In the genomic region with DNA sequence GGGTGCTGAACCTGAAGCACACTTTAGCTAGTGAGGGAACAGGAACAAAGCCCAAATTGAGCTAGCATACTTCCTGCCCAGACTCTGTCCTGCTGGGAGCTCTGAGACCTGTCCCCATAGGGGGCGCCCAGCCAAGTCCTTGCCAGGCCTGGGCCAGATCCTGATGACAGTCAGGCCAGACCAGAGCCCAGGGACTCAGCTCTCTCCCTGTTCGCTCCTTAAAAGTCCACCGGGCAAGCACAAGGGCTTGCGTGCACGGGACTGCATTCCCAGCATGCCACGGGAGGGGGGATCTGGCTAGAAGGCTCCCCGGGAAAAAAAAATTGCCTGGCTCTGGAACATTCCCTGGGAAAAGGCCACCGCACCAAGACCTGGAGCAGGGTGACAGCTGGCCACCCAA, we compare ENCODE assay signal across 10 mouse cellular contexts. TPM values are rescaled to one million over a fixed set of nuclear protein-coding genes. Genes with fewer than 3 reads are reported as not detected.
DNase-seq lines count a peak whose midpoint lies in the region; ATAC-seq and TF ChIP-seq lines count a peak whose summit lies in the region.
"Had no signal": no experiment of that assay in that cellular context is flagged by ENCODE, and none has a peak within 500 bp of the region (broad histone marks: within the 10 kb centered on the region; RNA-seq: fewer than 3 reads in every experiment).

No protein-coding gene starts in this region.

- TF ChIP-seq POLR2A in thymus, adult 2 months (IDR thresholded peaks at IDR 0.05; ENCODE audit: control insufficient read depth, extremely low read depth, insufficient read depth, low read length, poor library complexity) = no peak

- no peaks in the 10 kb centered on the region for H3K27me3 ChIP-seq in embryonic facial prominence, embryonic 13.5 days
- no peaks in the 10 kb centered on the region; the same call in 1 of the 2 replicates for H3K27me3 ChIP-seq in thymus, adult 2 months (ENCODE audit: control insufficient read depth, insufficient read depth, low read length)

- peaks cover 45% of the 10 kb centered on the region for H3K4me1 ChIP-seq in embryonic facial prominence, embryonic 13.5 days
- H3K4me1 ChIP-seq in thymus, adult 2 months (replicated peaks; ENCODE audit: control insufficient read depth, insufficient read depth, low read length) = peaks cover 19% of the 10 kb centered on the region

- 51% methylated on average over 8 of the region's 8 CpGs for WGBS in embryonic facial prominence, embryonic 13.5 days
- WGBS in thymus, adult 2 months = 81% methylated on average over 8 of the region's 8 CpGs

- H3K9ac ChIP-seq in embryonic facial prominence, embryonic 13.5 days = no peak overlapping the region

- no peaks in the 10 kb centered on the region for H3K9me3 ChIP-seq in embryonic facial prominence, embryonic 13.5 days

- H3K4me2 ChIP-seq in embryonic facial prominence, embryonic 13.5 days = no peak overlapping the region

- H3K27ac ChIP-seq in embryonic facial prominence, embryonic 13.5 days = peak overlapping the region; percentile 68
- no peak overlapping the region for H3K27ac ChIP-seq in thymus, adult 2 months (ENCODE audit: control insufficient read depth, insufficient read depth, low read length)

- no peak for ATAC-seq in embryonic facial prominence, embryonic 13.5 days (ENCODE audit: insufficient number of reproducible peaks, insufficient read depth, low FRiP score, low TSS enrichment, low read depth)
- ATAC-seq in megakaryocyte, adult 5-6 weeks (ENCODE audit: poor library complexity, severe bottlenecking) = no peak

- TF ChIP-seq CTCF in thymus, adult 2 months (IDR thresholded peaks at IDR 0.05; ENCODE audit: borderline replicate concordance, control insufficient read depth, extremely low read depth, insufficient read depth, low read length, poor library complexity) = no peak

- peak; percentile 20 for DNase-seq in gastrocnemius, adult 18-20 months (ENCODE audit: low spot score)
- no peak for DNase-seq in gastrocnemius, adult 8-10 months (ENCODE audit: low spot score in 2 of 2)
- peak; percentile 9 for DNase-seq in ES-CJ7 (ENCODE audit: low read depth, low spot score)
- DNase-seq in kidney, adult 9 months = peak; percentile 22
- DNase-seq in testis, postnatal 14 days (ENCODE audit: low spot score) = peak; percentile 19
- DNase-seq in thymus, adult 2 months = no peak

- H3K36me3 ChIP-seq in embryonic facial prominence, embryonic 13.5 days = no peaks in the 10 kb centered on the region
- H3K36me3 ChIP-seq in thymus, adult 2 months (ENCODE audit: control insufficient read depth, insufficient read depth, low read length) = no peaks in the 10 kb centered on the region

- H3K4me3 ChIP-seq in embryonic facial prominence, embryonic 13.5 days = no peak overlapping the region
- H3K4me3 ChIP-seq in thymus, adult 2 months (ENCODE audit: control insufficient read depth, insufficient read depth, low read length) = no peak overlapping the region

RNA-seq across cellular contexts. Expression of a gene that starts 41.4 kb away (rescaled TPM):
- total RNA-seq in gastrocnemius, adult 18-20 months (2021) = not detected
- not detected for total RNA-seq in gastrocnemius, adult 8-10 months (2022)
- not detected in 2 replicates for polyA plus RNA-seq in embryonic facial prominence, embryonic 13.5 days (2015; fragmentation: Nextera tagmentation; extraction: Ambion mirVana)
- polyA plus RNA-seq in thymus, adult 2 months (2012; rRNA removed) = not detected in 2 replicates
- total RNA-seq in megakaryocyte, adult 5-6 weeks (2015) = not detected in 2 replicates
- not detected in 2 replicates for total RNA-seq in megakaryocyte, adult 5-6 weeks (2017)
- total RNA-seq: CH12.LX had no signal
- polyA plus RNA-seq: limb, embryonic 11.5 days had no signal

RNA-seq across cellular contexts. Expression of a gene that starts 50.2 kb away (rescaled TPM):
- total RNA-seq in gastrocnemius, adult 18-20 months (2021) = not detected
- total RNA-seq in gastrocnemius, adult 8-10 months (2022) = not detected
- polyA plus RNA-seq in embryonic facial prominence, embryonic 13.5 days (2015; fragmentation: Nextera tagmentation; extraction: Ambion mirVana) = 0.39 and 2.8 TPM in 2 replicates
- polyA plus RNA-seq in thymus, adult 2 months (2012; rRNA removed) = 1.8 and 1.9 TPM in 2 replicates
- total RNA-seq in megakaryocyte, adult 5-6 weeks (2015) = 7.8 and 8.2 TPM in 2 replicates
- 2.9 and 7.7 TPM in 2 replicates for total RNA-seq in megakaryocyte, adult 5-6 weeks (2017)
- total RNA-seq: CH12.LX had no signal

Comparison
In these comparisons a context has a peak if more than half of its experiments do, and no peak if none do; other contexts are left out.
1. DNase-seq: peak in gastrocnemius, adult 18-20 months (single experiment), ES-CJ7 (single experiment), kidney, adult 9 months (single experiment) and testis, postnatal 14 days (single experiment); none in gastrocnemius, adult 8-10 months (0 of 2) and thymus, adult 2 months (single experiment).